ENCODE assay signal across 19 mouse cellular contexts in the genomic region with DNA sequence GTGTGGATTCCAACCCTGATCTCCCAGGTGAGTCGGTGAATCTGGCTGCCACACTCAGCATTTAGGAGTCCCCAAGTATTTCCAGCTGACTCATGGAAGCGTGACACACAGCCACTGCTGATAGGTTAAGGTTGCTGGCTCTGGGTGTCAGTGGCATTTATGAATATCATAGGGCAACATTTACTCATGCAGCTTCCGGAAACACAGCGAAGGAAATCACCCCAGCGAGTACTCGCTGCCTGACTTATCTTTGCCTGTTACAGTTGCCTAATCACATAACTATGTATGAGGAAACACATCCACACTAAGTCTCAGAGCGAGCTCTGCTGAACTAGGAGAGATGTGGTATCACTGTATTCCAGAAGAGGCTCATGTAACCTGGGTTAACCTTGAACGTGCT.
DNase-seq lines count a peak whose midpoint lies in the region; TF ChIP-seq lines count a peak whose summit lies in the region.
"Had no signal": no experiment of that assay in that cellular context is flagged by ENCODE, and none has a peak within 500 bp of the region (broad histone marks: within the 10 kb centered on the region; RNA-seq: fewer than 3 reads in every experiment).

No protein-coding gene starts in this region.

- TF ChIP-seq CTCF in heart, adult 2 months (IDR thresholded peaks at IDR 0.05) = no peak
- TF ChIP-seq CTCF in C2C12 (IDR thresholded peaks at IDR 0.05; ENCODE audit: control insufficient read depth, insufficient read depth, insufficient read length) = no peak

- H3K4me1 ChIP-seq in heart, adult 2 months (ENCODE audit: control insufficient read depth, insufficient read depth, low read length) = no peaks in the 10 kb centered on the region
- H3K4me1 ChIP-seq: limb, embryonic 12.5 days; liver, embryonic 15.5 days had no signal

- no peak for TF ChIP-seq EP300 in heart, adult 2 months (IDR thresholded peaks at IDR 0.05; ENCODE audit: insufficient read depth, low read depth, low read length)

- intact Hi-C loops in heart, adult 2 months (cut with DNase I) = no loop called here

- H3K4me3 ChIP-seq in heart, adult 2 months = no peak overlapping the region
- H3K4me3 ChIP-seq in C2C12 (ENCODE audit: insufficient read depth, poor library complexity, severe bottlenecking) = no peak overlapping the region
- H3K4me3 ChIP-seq: forebrain, embryonic 12.5 days; left cerebral cortex, adult 2 months; limb, embryonic 12.5 days; liver, embryonic 15.5 days; megakaryocyte, embryonic 14.5 days had no signal

- H3K27me3 ChIP-seq in heart, adult 2 months (ENCODE audit: control insufficient read depth, insufficient read depth, low read length) = no peaks in the 10 kb centered on the region
- peaks cover 5% of the 10 kb centered on the region for H3K27me3 ChIP-seq in C2C12 (ENCODE audit: control insufficient read depth, insufficient read depth, insufficient read length)
- H3K27me3 ChIP-seq: limb, embryonic 12.5 days; liver, embryonic 15.5 days had no signal

- no peaks in the 10 kb centered on the region for H3K79me3 ChIP-seq in C2C12 (ENCODE audit: low read depth)

- H3K79me2 ChIP-seq in heart, adult 2 months (replicated peaks; ENCODE audit: control insufficient read depth, insufficient read depth, low read length) = no peaks in the 10 kb centered on the region
- no peaks in the 10 kb centered on the region for H3K79me2 ChIP-seq in C2C12 (ENCODE audit: control insufficient read depth, insufficient read depth)

- no peak overlapping the region for H3K27ac ChIP-seq in heart, adult 2 months
- H3K27ac ChIP-seq: forebrain, embryonic 12.5 days; hindbrain, postnatal 0 days; left cerebral cortex, adult 2 months; limb, embryonic 12.5 days; liver, embryonic 15.5 days had no signal

- DNase-seq in heart, postnatal 4 days = peak; percentile 22
- DNase-seq in heart, adult 2 months = no peak
- peak; percentile 52 for DNase-seq in adrenal gland, postnatal 10 days
- peak; percentile 17 for DNase-seq in lung, postnatal 36 days
- no peak for DNase-seq in urinary bladder, adult 2 months (ENCODE audit: low spot score)
- DNase-seq in right cerebral cortex, adult 18-20 months = no peak
- DNase-seq in thymus, adult 18-20 months = no peak
- DNase-seq: cerebellum, adult 9-10 months; heart, postnatal 36 days; right cerebral cortex, postnatal 4 days; thymus, postnatal 25 days had no signal

- no peaks in the 10 kb centered on the region for H3K36me3 ChIP-seq in heart, adult 2 months (ENCODE audit: control insufficient read depth, insufficient read depth, low read length)
- H3K36me3 ChIP-seq in C2C12 (ENCODE audit: control insufficient read depth, insufficient read depth) = no peaks in the 10 kb centered on the region
- H3K36me3 ChIP-seq: forebrain, embryonic 12.5 days; G1E; limb, embryonic 12.5 days; liver, embryonic 15.5 days had no signal

- WGBS in heart, adult 2 months = 28% methylated on average over 8 of the region's 8 CpGs

- H3ac ChIP-seq in C2C12 (ENCODE audit: control insufficient read depth, insufficient read length, low read depth) = no peak overlapping the region

- no peak for TF ChIP-seq POLR2A in heart, adult 2 months (IDR thresholded peaks at IDR 0.05; ENCODE audit: insufficient read depth, low read depth, low read length)

- no peak overlapping the region for H3K9ac ChIP-seq in heart, adult 2 months (ENCODE audit: low read depth, low read length)
- H3K9ac ChIP-seq: forebrain, embryonic 12.5 days; limb, embryonic 12.5 days; liver, embryonic 15.5 days had no signal

TF ChIP-seq in C2C12, 6 proteins besides CTCF, POLR2A, EP300 and RAD21:
- TF ChIP-seq MYOG (IDR thresholded peaks at IDR 0.05; ENCODE audit: control insufficient read depth, extremely low read depth, insufficient read length) (no peak), CEBPB (IDR thresholded peaks at IDR 0.05; ENCODE audit: low read depth) (peak; percentile 23), FOSL1 (IDR thresholded peaks at IDR 0.05; ENCODE audit: insufficient read depth, low read length, poor library complexity, severe bottlenecking) (no peak)

Comparison
In these comparisons a context has a peak if more than half of its experiments do, and no peak if none do; other contexts are left out.
1. DNase-seq: peak in heart, postnatal 4 days (single experiment), adrenal gland, postnatal 10 days (single experiment) and lung, postnatal 36 days (single experiment); none in heart, adult 2 months (0 of 2), urinary bladder, adult 2 months (single experiment), right cerebral cortex, adult 18-20 months (single experiment) and thymus, adult 18-20 months (0 of 2).